Mouse (Mus musculus): ENCODE measurements around the gene Lmod1.

Lmod1 gene

DNA sequence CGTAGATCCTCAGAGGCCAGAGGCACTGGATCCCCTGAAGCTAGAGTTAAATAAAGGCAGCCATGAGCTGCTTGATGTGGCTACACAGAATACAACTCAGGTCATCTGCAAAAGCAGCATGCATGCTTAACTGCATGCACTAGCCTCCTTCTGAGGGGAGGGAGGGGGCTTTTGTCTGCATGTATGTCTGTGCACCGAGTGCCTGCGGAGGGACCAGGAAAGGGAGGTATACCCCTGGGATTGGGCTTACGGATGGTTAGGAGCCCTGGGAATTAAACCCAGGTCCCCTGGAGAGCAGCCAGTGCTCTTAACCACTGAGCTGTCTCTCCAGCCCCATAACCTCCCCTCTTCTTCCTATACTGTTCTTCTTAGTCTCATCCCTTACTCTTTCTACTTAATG lies 87.5 kb downstream of the Lmod1 start:
- DNase-seq (ENCODE audit: low read depth), result no peak

DNA sequence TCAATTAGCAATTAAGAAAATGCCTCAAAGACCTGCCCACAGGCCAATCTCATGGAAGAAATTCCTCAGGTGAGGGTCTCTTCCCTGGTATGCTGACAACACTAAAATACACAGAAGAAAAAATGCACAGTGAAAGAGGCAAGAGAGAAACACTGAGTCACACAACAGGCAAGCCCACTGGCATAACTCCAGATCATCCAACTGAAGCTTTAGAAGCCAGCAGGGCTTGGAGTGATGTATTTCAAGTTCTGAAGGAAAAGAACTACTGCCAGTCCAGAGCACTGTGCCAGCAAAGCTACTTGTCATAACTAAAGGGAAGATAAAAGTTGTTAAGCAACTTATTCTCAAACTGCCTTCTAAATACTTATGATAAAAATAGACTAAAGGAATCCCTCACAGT lies 89.4 kb downstream of the Lmod1 start:
- no peak for DNase-seq (ENCODE audit: low read depth)
